Mouse (Mus musculus): ENCODE results near the gene Ankrd24. TPM values are rescaled to one million over a fixed set of nuclear protein-coding genes. Genes with fewer than 3 reads are reported as not detected.

The Ankrd24 gene
- polyA plus RNA-seq (2015; fragmentation: Nextera tagmentation; extraction: Ambion mirVana), result 8.3 and 9.4 TPM in 2 replicates

DNA sequence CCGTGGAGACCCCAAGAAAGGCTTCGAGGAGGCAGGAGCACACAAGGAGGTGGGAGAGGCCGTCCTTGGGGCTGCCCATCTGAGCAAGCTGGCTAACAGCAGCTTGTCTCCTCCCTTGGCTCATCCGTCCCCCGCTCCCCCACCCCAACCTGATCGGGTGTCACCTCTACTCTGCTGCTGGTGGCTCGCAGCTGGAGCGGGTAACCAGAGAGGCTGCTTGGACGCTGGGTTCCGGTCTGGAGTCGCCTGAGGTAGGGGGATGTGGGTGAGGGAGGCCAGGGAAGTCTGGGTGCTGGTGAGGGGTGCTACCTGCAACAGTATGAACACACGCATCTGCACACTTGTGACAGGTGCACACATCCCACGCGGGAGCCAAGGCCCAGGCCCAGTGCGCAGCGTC is at the start of gene Ankrd24:
Ankrd24 (plus strand) TSS at position 151 of the 400 bp plus-strand sequence.

DNA sequence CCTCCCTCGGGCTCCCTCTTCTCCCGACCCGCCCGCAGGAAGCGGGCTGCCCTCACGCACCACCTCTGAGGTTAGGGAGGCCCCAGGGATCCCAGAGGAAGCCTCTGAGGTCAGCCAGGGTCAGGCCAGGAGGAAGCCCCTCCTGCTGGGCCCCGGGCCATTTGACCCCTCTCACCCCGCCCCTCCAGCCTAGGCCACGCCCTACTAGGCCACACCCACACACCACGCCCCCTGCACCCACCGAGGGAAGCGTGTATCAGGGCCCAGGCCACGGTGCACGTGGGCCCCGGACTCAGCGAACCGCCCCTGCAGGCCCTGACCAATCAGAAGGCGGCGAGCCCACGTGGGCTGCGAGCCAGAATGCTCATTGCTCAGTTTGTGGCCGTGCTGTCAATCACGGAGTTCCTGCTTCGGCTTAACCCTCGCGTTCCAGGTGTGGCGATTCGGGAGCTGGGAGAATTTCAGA is 27.6 kb upstream of the Ankrd24 start, which contains the start of gene Tle6:
Tle6 (minus strand) TSS at position 336 of the 466 bp plus-strand sequence.

DNA sequence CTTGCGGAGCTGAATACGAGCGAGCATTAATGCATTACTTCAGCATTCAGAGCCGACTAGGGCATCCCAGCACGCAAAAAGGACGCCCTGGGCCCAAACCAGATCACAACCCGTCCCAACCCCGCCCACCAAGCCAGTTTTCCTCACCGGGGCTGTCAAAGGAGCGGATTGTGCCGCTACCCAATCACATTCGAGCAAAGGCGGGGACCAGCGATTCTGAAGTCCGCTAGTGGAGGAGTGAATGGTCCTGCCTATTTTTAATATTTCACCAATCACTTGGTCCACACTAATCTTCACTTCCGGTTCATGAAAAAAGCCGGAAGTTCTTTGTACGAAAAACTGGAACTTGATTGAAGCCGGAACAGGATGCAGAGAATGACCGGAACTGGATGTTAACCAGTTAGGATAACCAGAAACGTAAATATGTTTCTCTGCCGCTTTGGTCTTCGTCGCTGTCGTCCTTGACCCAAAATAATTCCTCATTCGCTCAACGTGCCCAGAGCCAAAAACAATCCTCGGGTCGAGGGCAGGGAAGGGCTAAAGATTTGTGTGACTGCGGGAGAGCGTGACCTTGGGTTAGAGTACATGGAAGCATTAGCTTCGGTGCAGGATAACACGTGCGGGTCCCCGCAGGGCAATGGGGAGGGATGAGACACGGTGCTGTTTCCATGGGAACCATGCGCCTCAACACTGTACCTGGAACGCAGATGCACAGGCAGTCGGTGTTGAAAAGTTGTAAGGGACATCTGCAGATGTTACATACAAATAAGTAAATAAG is 22.2 kb upstream of the Ankrd24 start, which contains the start of gene BC025920:
BC025920 (plus strand) TSS at position 297 of the 778 bp plus-strand sequence.

DNA sequence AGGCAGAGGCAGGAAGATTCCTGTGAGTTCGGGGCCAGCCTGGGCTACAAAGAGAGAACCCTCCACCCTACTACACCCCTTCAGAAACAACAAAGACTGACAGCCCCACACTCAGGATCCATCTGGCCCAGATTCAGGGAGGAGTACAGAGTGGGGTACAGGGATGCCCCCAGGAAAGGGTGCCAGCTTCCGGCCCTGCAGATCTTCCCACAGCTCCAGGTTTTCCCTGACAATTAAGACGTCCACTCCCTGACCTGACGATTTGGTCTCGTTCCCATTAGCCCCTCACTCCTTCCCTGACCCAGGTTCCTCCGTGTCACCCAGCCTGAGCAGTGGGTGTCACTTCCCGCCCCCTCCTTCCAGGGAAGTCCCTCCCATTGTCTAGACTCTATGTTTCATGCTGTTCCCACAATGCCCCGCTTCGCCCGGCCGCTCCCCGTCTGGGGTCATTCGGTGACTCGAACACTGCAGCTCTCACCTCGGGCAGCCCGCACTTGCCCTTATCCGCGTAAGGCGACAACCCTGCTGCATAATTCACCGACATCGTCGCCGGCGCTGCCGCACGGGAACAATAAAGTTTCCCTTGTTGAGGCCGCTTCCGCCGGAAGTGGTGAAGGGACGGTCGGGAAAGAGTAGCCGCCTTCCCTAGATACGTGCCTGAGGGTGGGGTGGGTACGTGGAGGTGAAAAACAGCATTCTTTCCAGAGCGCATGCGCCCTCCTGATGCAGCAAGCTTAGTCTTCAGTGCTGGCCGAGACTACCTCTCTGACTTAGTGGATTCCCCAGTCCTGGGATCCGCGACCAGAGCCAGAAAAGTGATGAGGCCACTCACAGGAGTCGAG is 1.1 kb upstream of the Ankrd24 start, which contains the start of gene Sirt6:
Sirt6 (minus strand) TSS at position 804 of the 842 bp plus-strand sequence.

DNA sequence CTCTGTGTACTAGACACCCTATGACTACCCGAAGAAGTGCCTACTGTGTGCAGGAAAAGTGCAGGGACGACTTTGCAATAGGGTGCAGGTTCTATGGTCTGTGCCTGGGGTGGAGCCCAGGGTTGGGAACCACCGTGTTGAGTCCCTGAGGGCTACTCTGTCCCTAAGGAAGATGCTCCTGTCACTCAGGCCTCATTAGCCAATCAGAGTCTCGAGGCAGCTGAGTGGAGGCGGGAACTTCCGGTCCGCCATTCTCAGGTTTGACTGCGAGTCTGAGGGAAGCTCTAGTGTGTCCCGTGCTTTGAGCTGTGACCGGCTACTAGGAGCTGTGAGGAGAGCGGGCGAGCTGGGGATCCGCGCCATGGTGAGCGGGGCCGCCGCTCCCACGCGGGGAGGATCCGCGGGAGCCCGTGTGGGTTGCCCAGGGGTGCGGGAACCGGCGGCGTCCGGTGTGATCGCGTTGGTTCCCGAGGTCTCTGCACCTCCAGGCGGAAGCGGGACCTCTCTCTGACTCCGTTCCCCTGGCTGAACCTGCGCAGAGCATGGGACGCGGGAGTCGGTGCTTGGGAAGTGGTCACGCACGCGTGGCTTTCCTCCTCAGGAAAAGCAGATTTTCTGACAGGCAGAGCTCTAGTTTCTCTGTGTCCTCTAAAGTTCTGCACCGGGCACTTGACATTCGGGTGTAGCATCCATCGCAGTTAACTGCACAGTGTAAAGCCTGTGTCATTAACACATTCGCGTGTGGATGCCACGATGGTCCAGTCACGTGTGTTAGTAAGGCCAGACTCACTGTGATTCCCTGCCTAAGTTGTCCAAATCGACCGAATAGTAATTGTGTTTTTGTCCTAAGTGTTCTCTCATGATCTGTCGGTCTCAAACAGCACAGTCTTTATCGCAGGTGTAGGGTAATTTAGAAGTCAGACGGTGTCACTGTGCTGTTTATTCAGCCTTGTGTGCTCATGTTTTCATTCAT is 20.7 kb downstream of the Ankrd24 start, which contains the start of gene Gm10778:
Gm10778 (plus strand) TSS at position 257 of the 973 bp plus-strand sequence.

Other genes with a start within 250 kb of the Ankrd24 start
- 70.2 and 72.8 TPM in 2 replicates for gene Dohh, start 244.1 kb upstream of the Ankrd24 start, polyA plus RNA-seq (2015; fragmentation: Nextera tagmentation; extraction: Ambion mirVana)
- 1.2 and 1.4 TPM in 2 replicates for gene Gm48551, start 244.1 kb upstream of the Ankrd24 start, polyA plus RNA-seq (2015; fragmentation: Nextera tagmentation; extraction: Ambion mirVana)
- gene Gm48552, start 239.5 kb upstream of the Ankrd24 start, polyA plus RNA-seq (2015; fragmentation: Nextera tagmentation; extraction: Ambion mirVana), result 0.24 TPM in 2 replicates
- 1.0 and 1.6 TPM in 2 replicates for gene Smim24, start 235.5 kb upstream of the Ankrd24 start, polyA plus RNA-seq (2015; fragmentation: Nextera tagmentation; extraction: Ambion mirVana)
- gene Nfic, start 172.9 kb upstream of the Ankrd24 start, polyA plus RNA-seq (2015; fragmentation: Nextera tagmentation; extraction: Ambion mirVana), result 130 and 133 TPM in 2 replicates
- 0.09 TPM in 1 of 2 replicates, not detected in the other for gene Celf5, start 145.8 kb upstream of the Ankrd24 start, polyA plus RNA-seq (2015; fragmentation: Nextera tagmentation; extraction: Ambion mirVana)
- gene Ncln, start 132.1 kb upstream of the Ankrd24 start, polyA plus RNA-seq (2015; fragmentation: Nextera tagmentation; extraction: Ambion mirVana), result 36.0 and 36.4 TPM in 2 replicates
- gene S1pr4, start 128.4 kb upstream of the Ankrd24 start, polyA plus RNA-seq (2015; fragmentation: Nextera tagmentation; extraction: Ambion mirVana), result 0.66 and 0.81 TPM in 2 replicates
- 1.3 and 2.6 TPM in 2 replicates for gene Gna15, start 104.3 kb upstream of the Ankrd24 start, polyA plus RNA-seq (2015; fragmentation: Nextera tagmentation; extraction: Ambion mirVana)
- 44.8 and 48.0 TPM in 2 replicates for gene Gna11, start 83.3 kb upstream of the Ankrd24 start, polyA plus RNA-seq (2015; fragmentation: Nextera tagmentation; extraction: Ambion mirVana)
- gene Aes, start 69.1 kb upstream of the Ankrd24 start, polyA plus RNA-seq (2015; fragmentation: Nextera tagmentation; extraction: Ambion mirVana), result 684 and 719 TPM in 2 replicates
- gene Tle2, start 54.0 kb upstream of the Ankrd24 start, polyA plus RNA-seq (2015; fragmentation: Nextera tagmentation; extraction: Ambion mirVana), result 7.1 and 9.1 TPM in 2 replicates
- 7.7 and 8.7 TPM in 2 replicates for gene Tle6, start 27.5 kb upstream of the Ankrd24 start, polyA plus RNA-seq (2015; fragmentation: Nextera tagmentation; extraction: Ambion mirVana)
- gene BC025920, start 22.3 kb upstream of the Ankrd24 start, polyA plus RNA-seq (2015; fragmentation: Nextera tagmentation; extraction: Ambion mirVana), result 0.55 and 0.58 TPM in 2 replicates
- gene Sirt6, start 743 bp upstream of the Ankrd24 start, polyA plus RNA-seq (2015; fragmentation: Nextera tagmentation; extraction: Ambion mirVana), result 12.5 and 14.1 TPM in 2 replicates
- 1.4 and 2.2 TPM in 2 replicates for gene Gm10778, start 20.5 kb downstream of the Ankrd24 start, polyA plus RNA-seq (2015; fragmentation: Nextera tagmentation; extraction: Ambion mirVana)
- gene Zfp433, start 76.3 kb downstream of the Ankrd24 start, polyA plus RNA-seq (2015; fragmentation: Nextera tagmentation; extraction: Ambion mirVana), result 6.3 and 7.0 TPM in 2 replicates
- gene Gm3055, start 142.6 kb downstream of the Ankrd24 start, polyA plus RNA-seq (2015; fragmentation: Nextera tagmentation; extraction: Ambion mirVana), result 1.9 and 3.5 TPM in 2 replicates
- gene Gm4767, start 183.6 kb downstream of the Ankrd24 start, polyA plus RNA-seq (2015; fragmentation: Nextera tagmentation; extraction: Ambion mirVana), result 1.1 and 1.4 TPM in 2 replicates
- 3.7 and 5.3 TPM in 2 replicates for gene Gm32687, start 235.4 kb downstream of the Ankrd24 start, polyA plus RNA-seq (2015; fragmentation: Nextera tagmentation; extraction: Ambion mirVana)

Measured in skeletal muscle tissue, postnatal 0 days (tissue).